Mouse (Mus musculus) embryonic facial prominence, embryonic 14.5 days (tissue): ENCODE measurements around the gene Hes3. TPM values are rescaled to one million over a fixed set of nuclear protein-coding genes. Genes with fewer than 3 reads are reported as not detected.

Experiments used
- ATAC-seq: fragments of 200-750 bp; cut with Nextera tagmentation; 2 replicates; pipeline ENCODE4 v1.8.0; 2017; ENCODE audit warnings: low read depth, moderate number of reproducible peaks, moderate TSS enrichment
- DNase-seq: peaks from one replicate; pipeline ENCODE4 v3.0.0-alpha.2; 2015; ENCODE audit warnings: low spot score
- H3K27ac ChIP-seq: fragments of 300-500 bp; sonication (generic); replicated peaks from 2 replicates; pipeline ENCODE4 v1.5.1; 2014; ENCODE audit warnings: low read depth, mild to moderate bottlenecking, low read length, moderate library complexity
- H3K27me3 ChIP-seq: fragments of 300-500 bp; sonication (generic); replicated peaks from 2 replicates; pipeline ENCODE4 v1.6.1; 2014; ENCODE audit warnings: low read length; ENCODE audit not compliant: control insufficient read depth, insufficient read depth
- H3K36me3 ChIP-seq: fragments of 300-500 bp; sonication (generic); 2 replicates; pipeline ENCODE4 v1.6.1; 2014; ENCODE audit warnings: low read length, mixed read lengths; ENCODE audit not compliant: control insufficient read depth, insufficient read depth
- H3K4me1 ChIP-seq: fragments of 300-500 bp; sonication (generic); 2 replicates; pipeline ENCODE4 v1.6.1; 2014; ENCODE audit warnings: antibody characterized with exemption, low read length; ENCODE audit not compliant: control insufficient read depth, insufficient read depth
- H3K4me2 ChIP-seq: fragments of 300-500 bp; sonication (generic); 2 replicates; pipeline ENCODE4 v1.6.1; 2014; ENCODE audit warnings: low read depth, mild to moderate bottlenecking, low read length, moderate library complexity, mixed read lengths
- H3K4me3 ChIP-seq: fragments of 300-500 bp; sonication (generic); 2 replicates; pipeline ENCODE4 v1.5.1; 2014; ENCODE audit warnings: low read depth, mild to moderate bottlenecking, low read length
- H3K9ac ChIP-seq: fragments of 300-500 bp; sonication (generic); 2 replicates; pipeline ENCODE4 v1.6.1; 2014; ENCODE audit warnings: low read depth, mild to moderate bottlenecking, low read length, moderate library complexity, mixed read lengths
- H3K9me3 ChIP-seq: fragments of 300-500 bp; sonication (generic); 2 replicates; pipeline ENCODE4 v1.6.1; 2016; ENCODE audit warnings: low read length; ENCODE audit not compliant: control insufficient read depth
- WGBS: fragments of 180-500 bp; shearing (Covaris S2); extraction: QIAGEN DNeasy Blood & Tissue Kit; methylation state at CpG from one replicate; pipeline ENCODE4 v1.1.7; 2014; 5-methylcytosine and 5-hydroxymethylcytosine counted together
- polyA plus RNA-seq: library from polyadenylated mRNA; unstranded; fragments of >200 nt; fragmentation: Nextera tagmentation; extraction: Ambion mirVana; gene quantifications from 2 replicates; pipeline ENCODE4 v1.2.1, GENCODE M21; 2014

The Hes3 gene
- not detected in 2 replicates for polyA plus RNA-seq

DNA sequence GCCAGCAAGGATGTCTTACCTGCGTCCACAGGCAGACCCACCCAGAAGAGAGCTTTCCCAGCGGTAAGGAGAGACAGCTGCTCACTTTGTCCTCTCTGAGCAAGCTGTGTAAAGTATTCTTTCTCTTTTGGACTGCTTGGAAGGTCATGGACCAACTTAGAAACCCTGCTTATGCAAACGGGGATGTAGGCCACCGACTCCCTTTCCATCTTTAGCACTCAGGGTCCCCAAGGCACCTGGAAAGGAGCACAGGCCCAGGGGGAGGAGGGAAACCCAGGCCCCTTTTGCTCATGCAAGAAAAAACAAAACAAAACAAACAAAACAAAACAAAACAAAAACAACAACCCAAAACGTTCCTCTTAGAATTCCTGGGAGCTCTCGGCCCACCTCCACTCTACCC, at the start of gene Hes3:
TSS of gene Hes3 (minus strand) at position 101 of the 400 bp plus-strand sequence.
- DNase-seq (no peak), ATAC-seq (no peak)
- no peaks in the 10 kb centered on the region for H3K36me3 ChIP-seq
- no peak within 1 kb of the TSS for H3K27ac ChIP-seq
- H3K27me3 ChIP-seq: peaks cover 68% of the 10 kb centered on the region
- H3K9me3 ChIP-seq: no peaks in the 10 kb centered on the region
- H3K4me1 ChIP-seq: peaks cover 7% of the 10 kb centered on the region; the same call in 1 of the 2 replicates
- WGBS: 29% methylated on average over 6 of the region's 6 CpGs
- peak within 1 kb of the TSS; percentile 34 for H3K4me3 ChIP-seq
- peak within 1 kb of the TSS; percentile 37; the same call in 1 of the 2 replicates for H3K9ac ChIP-seq
- peak within 1 kb of the TSS; percentile 54 for H3K4me2 ChIP-seq

DNA sequence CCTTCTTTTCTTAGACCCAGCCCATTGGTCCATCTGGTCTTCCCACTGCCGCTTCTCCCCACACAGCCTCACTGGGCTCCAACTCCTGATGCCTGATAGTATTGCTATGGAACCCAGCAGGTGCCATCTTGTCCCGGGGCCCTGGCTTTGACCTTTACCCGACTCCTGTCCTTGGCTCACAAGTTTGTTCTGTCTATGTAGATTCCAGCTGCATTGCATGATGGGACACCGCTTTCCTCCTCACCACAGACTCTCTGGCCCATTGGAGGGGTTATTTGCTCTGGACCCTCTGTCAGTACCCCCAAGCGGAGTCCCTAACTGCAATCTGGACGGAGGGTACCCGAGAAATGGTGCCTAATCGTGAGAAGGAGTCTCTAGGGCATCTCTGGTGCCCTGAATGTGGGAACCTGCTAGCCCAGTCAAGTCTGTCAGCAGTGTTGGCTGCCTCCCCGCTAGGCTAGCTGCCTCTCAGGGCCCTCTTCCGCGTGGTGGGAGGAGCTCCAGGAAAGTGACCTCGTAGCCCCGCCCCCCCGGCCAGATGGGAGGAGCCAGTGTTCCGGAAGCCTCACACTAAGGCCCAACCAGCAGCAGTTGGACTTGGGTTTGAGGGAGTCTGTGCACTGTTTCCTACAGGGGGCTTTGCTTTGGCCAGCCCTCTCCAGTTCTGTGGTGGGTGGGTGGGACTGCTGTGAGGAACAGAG, 49.3 kb upstream of the Hes3 start:
- DNase-seq: no peak

GRCm38 (mm10) chr4:152339293-152339790, 47.9 kb upstream of the Hes3 start:
- Histone ChIP-seq H3K4me2 (peak overlapping the region; percentile 100), H3K4me1 (peaks cover 8% of the 10 kb centered on the region; the same call in 1 of the 2 replicates), H3K27me3 (peaks cover 43% of the 10 kb centered on the region), H3K36me3 (peaks cover 16% of the 10 kb centered on the region), H3K9me3 (no peaks in the 10 kb centered on the region), H3K4me3 (peak overlapping the region; percentile 56), H3K9ac (peak overlapping the region; percentile 62), H3K27ac (no peak overlapping the region)
- ATAC-seq (no peak), DNase-seq (no peak)
- WGBS: 9% methylated on average over 6 of the region's 26 CpGs

More for the DNA sequence above, 49.3 kb upstream of the Hes3 start:
- Histone ChIP-seq H3K9ac (no peak overlapping the region), H3K4me2 (no peak overlapping the region), H3K27me3 (peaks cover 43% of the 10 kb centered on the region), H3K9me3 (no peaks in the 10 kb centered on the region), H3K27ac (no peak overlapping the region), H3K4me3 (no peak overlapping the region), H3K36me3 (peaks cover 2% of the 10 kb centered on the region; the same call in 1 of the 2 replicates), H3K4me1 (peaks cover 8% of the 10 kb centered on the region; the same call in 1 of the 2 replicates)
- no peak for ATAC-seq
- WGBS: 55% methylated on average over 9 of the region's 15 CpGs

GRCm38 (mm10) chr4:152338419-152339292, 47.2 kb upstream of the Hes3 start, which contains the start of gene Chd5:
TSS of gene Chd5 (plus strand) at chr4:152338651.
- no peak for DNase-seq
- H3K9ac ChIP-seq: peak within 1 kb of the TSS; percentile 62
- WGBS: 6% methylated on average over 7 of the region's 120 CpGs
- no peaks in the 10 kb centered on the region for H3K9me3 ChIP-seq
- H3K27ac ChIP-seq: no peak within 1 kb of the TSS
- peak within 1 kb of the TSS; percentile 100 for H3K4me2 ChIP-seq
- H3K27me3 ChIP-seq: peaks cover 43% of the 10 kb centered on the region
- H3K4me1 ChIP-seq: peaks cover 8% of the 10 kb centered on the region; the same call in 1 of the 2 replicates
- ATAC-seq: 0 out of 2 replicates have a peak, but pooled peaks have one; percentile 27
- H3K36me3 ChIP-seq: peaks cover 23% of the 10 kb centered on the region
- H3K4me3 ChIP-seq: peak within 1 kb of the TSS; percentile 56

DNA sequence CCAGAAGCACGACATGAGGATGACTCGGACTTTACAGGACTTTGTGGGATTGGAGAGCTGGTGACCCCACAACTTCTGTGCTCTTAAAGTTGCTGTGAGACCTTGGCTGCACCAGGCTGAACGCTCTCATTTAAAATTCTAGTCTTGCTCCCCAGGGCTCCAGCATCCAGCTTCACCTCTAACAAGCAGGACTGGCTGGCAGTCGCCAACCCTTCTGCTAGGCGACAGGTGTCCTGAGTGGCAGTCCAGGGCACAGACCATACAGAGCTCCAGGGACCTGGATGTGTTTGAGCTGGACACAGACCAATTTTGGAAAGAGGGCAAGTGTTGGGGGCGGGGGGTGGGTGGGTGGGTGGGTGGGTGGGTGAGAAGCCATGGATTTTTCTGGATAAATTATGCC, 46.3 kb upstream of the Hes3 start:
- no peaks in the 10 kb centered on the region for H3K9me3 ChIP-seq
- H3K27me3 ChIP-seq: peaks cover 43% of the 10 kb centered on the region
- 26% methylated on average over 5 of the region's 6 CpGs for WGBS
- H3K36me3 ChIP-seq: peaks cover 32% of the 10 kb centered on the region
- DNase-seq: no peak
- no peak overlapping the region for H3K4me2 ChIP-seq
- no peak overlapping the region for H3K27ac ChIP-seq
- H3K4me1 ChIP-seq: peaks cover 8% of the 10 kb centered on the region; the same call in 1 of the 2 replicates
- ATAC-seq: no peak
- no peak overlapping the region for H3K9ac ChIP-seq
- H3K4me3 ChIP-seq: no peak overlapping the region

GRCm38 (mm10) chr4:152333587-152333986, 42.1 kb upstream of the Hes3 start:
- H3K27me3 ChIP-seq: peaks cover 20% of the 10 kb centered on the region
- 91% methylated on average over 12 of the region's 12 CpGs for WGBS
- H3K36me3 ChIP-seq: peaks cover 70% of the 10 kb centered on the region
- no peak overlapping the region for H3K4me3 ChIP-seq
- H3K9me3 ChIP-seq: no peaks in the 10 kb centered on the region
- H3K4me2 ChIP-seq: no peak overlapping the region
- no peaks in the 10 kb centered on the region for H3K4me1 ChIP-seq
- ATAC-seq (no peak), DNase-seq (no peak)
- H3K27ac ChIP-seq: no peak overlapping the region
- no peak overlapping the region for H3K9ac ChIP-seq

GRCm38 (mm10) chr4:152332952-152333351, 41.5 kb upstream of the Hes3 start:
- H3K36me3 ChIP-seq: peaks cover 77% of the 10 kb centered on the region

DNA sequence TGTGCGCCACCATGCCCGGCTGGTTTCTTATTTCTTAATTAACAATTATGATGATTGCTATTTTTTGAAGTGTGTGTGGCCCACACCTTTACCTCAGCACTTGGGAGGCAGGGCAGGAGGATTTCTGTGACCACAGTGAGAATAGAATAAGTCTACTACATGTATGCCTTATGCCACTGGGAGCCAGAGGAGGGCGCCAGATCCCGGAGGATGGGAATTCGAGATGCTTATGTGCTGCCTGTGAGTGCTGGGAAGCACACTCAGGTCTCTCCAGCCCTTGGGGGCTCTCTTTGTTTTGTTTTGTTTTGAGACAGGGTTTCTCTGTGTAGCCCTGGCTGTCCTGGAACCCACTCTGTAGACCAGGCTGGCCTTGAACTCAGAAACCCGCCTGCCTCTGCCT, 37.2 kb upstream of the Hes3 start:
- no peaks in the 10 kb centered on the region for H3K27me3 ChIP-seq
- no peak for ATAC-seq
- H3K36me3 ChIP-seq: peaks cover 60% of the 10 kb centered on the region

More at GRCm38 (mm10) chr4:152332952-152333351, 41.5 kb upstream of the Hes3 start:
- H3K4me1 ChIP-seq: no peaks in the 10 kb centered on the region
- no peaks in the 10 kb centered on the region for H3K9me3 ChIP-seq
- H3K27me3 ChIP-seq: peaks cover 14% of the 10 kb centered on the region; the same call in 1 of the 2 replicates
- ATAC-seq (peak; percentile 73), DNase-seq (peak; percentile 79)
- WGBS: 56% methylated on average over 1 of the region's 2 CpGs
- no peak overlapping the region for H3K4me2 ChIP-seq
- no peak overlapping the region for H3K27ac ChIP-seq
- H3K9ac ChIP-seq: no peak overlapping the region
- H3K4me3 ChIP-seq: no peak overlapping the region

More for the DNA sequence above, 37.2 kb upstream of the Hes3 start:
- Histone ChIP-seq H3K9ac (no peak overlapping the region), H3K4me3 (no peak overlapping the region), H3K27ac (no peak overlapping the region), H3K4me1 (peaks cover 12% of the 10 kb centered on the region), H3K4me2 (no peak overlapping the region), H3K9me3 (no peaks in the 10 kb centered on the region)
- DNase-seq: no peak
- 79% methylated on average over 6 of the region's 6 CpGs for WGBS
